Comparison of ENCODE assay signal across 11 mouse cellular contexts in the genomic region with DNA sequence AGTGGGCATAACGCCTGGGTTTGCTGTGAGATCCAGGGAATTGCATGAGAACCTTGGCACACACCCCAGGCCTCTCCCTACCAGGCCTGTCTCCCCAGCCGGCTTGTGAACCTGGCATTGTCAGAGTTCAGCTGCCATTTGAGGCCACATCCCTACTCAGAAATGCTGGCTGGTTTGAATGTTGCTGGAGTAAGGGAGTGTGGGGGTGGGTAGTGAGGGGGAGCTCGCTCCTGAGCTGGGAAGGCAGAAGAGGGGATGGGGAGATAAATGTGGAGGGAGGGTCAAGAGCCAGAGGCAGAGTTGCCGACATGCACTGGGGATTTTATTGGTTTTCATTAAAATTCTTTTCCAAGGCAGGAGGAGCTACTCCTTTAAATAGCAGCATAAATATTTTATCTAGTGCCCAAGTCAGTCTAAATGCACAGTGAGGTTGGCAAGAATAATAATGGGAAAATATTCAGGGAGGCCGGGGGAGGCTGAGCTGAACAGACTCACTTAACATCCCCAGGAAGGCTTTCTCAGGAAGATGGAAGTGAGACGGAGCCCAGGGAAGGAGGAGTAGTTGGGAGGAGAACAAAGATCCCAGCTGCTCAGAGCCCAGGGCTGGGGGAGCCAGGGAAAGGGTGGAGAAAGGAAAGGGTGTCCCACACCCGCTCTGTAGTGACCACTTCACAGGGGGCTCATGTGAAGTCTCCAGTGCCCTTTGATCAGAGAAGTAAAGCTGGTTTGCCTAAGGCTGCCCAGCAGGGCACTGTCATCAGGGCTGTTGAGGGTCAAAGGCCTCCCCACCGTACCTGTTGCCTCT. TPM values are rescaled to one million over a fixed set of nuclear protein-coding genes. Genes with fewer than 3 reads are reported as not detected.
A peak's percentile ranks its signal among the peaks of the same experiment; 100 is the strongest.
DNase-seq lines count a peak whose midpoint lies in the region; ATAC-seq lines count a peak whose summit lies in the region.
"Had no signal": no experiment of that assay in that cellular context is flagged by ENCODE, and none has a peak within 500 bp of the region (broad histone marks: within the 10 kb centered on the region; RNA-seq: fewer than 3 reads in every experiment).

No protein-coding gene starts in this region.

- H3K9ac ChIP-seq in heart, embryonic 13.5 days = no peak overlapping the region
- no peak overlapping the region for H3K9ac ChIP-seq in lung, embryonic 16.5 days (ENCODE audit: low read length)
- H3K9ac ChIP-seq in intestine, embryonic 16.5 days (ENCODE audit: low read depth, low read length) = no peak overlapping the region
- H3K9ac ChIP-seq in stomach, embryonic 14.5 days (replicated peaks; ENCODE audit: low read depth, low read length) = no peak overlapping the region

- no peak for DNase-seq in heart, adult 11 months
- DNase-seq in lung, adult 18-20 months = no peak
- no peak for DNase-seq in lung, postnatal 4 days

- peaks cover 70% of the 10 kb centered on the region for H3K27me3 ChIP-seq in heart, embryonic 13.5 days (replicated peaks)
- no peaks in the 10 kb centered on the region for H3K27me3 ChIP-seq in lung, embryonic 16.5 days (ENCODE audit: control insufficient read depth, insufficient read depth, low read depth, low read length)
- no peaks in the 10 kb centered on the region for H3K27me3 ChIP-seq in intestine, embryonic 16.5 days (replicated peaks; ENCODE audit: control insufficient read depth, insufficient read depth, low read length)
- no peaks in the 10 kb centered on the region for H3K27me3 ChIP-seq in stomach, embryonic 14.5 days (ENCODE audit: control insufficient read depth, insufficient read depth, low read length)

- H3K4me2 ChIP-seq in heart, embryonic 13.5 days = 0 out of 2 replicates have a peak overlapping the region, but pooled peaks have one; percentile 4
- H3K4me2 ChIP-seq in lung, embryonic 16.5 days (ENCODE audit: low read depth, low read length) = no peak overlapping the region
- H3K4me2 ChIP-seq in intestine, embryonic 16.5 days (ENCODE audit: low read depth, low read length) = no peak overlapping the region
- no peak overlapping the region for H3K4me2 ChIP-seq in stomach, embryonic 14.5 days (replicated peaks; ENCODE audit: low read depth, low read length)

- no peaks in the 10 kb centered on the region for H3K36me3 ChIP-seq in heart, embryonic 13.5 days
- H3K36me3 ChIP-seq in lung, embryonic 16.5 days (ENCODE audit: control insufficient read depth, insufficient read depth, low read length) = no peaks in the 10 kb centered on the region
- no peaks in the 10 kb centered on the region for H3K36me3 ChIP-seq in intestine, embryonic 16.5 days (ENCODE audit: control insufficient read depth, insufficient read depth, low read length)
- H3K36me3 ChIP-seq in stomach, embryonic 14.5 days (ENCODE audit: control insufficient read depth, insufficient read depth, low read length) = no peaks in the 10 kb centered on the region

- peak overlapping the region; percentile 74 for H3K27ac ChIP-seq in heart, embryonic 13.5 days (replicated peaks)
- H3K27ac ChIP-seq in lung, embryonic 16.5 days (ENCODE audit: low read length) = peak overlapping the region; percentile 37; the same call in 1 of the 2 replicates
- peak overlapping the region; percentile 37; the same call in 1 of the 2 replicates for H3K27ac ChIP-seq in intestine, embryonic 16.5 days (ENCODE audit: low read length)
- peak overlapping the region; percentile 87 for H3K27ac ChIP-seq in stomach, embryonic 14.5 days (ENCODE audit: low read length)

- ATAC-seq in heart, embryonic 13.5 days (ENCODE audit: extremely low read depth, insufficient number of reproducible peaks, low FRiP score, low TSS enrichment) = no peak
- no peak; the same call in 1 of the 2 replicates for ATAC-seq in lung, embryonic 16.5 days (ENCODE audit: low read depth)
- ATAC-seq in intestine, embryonic 16.5 days = no peak
- peak; percentile 21; the same call in 1 of the 2 replicates for ATAC-seq in stomach, embryonic 14.5 days (ENCODE audit: insufficient number of reproducible peaks, insufficient read depth, low FRiP score, low read depth)
- no peak for ATAC-seq in megakaryocyte-erythroid progenitor cell, adult 5-6 weeks (replicated peaks; ENCODE audit: low FRiP score, low TSS enrichment, poor library complexity, severe bottlenecking)

- no peak overlapping the region for H3K4me3 ChIP-seq in heart, embryonic 13.5 days
- H3K4me3 ChIP-seq in lung, embryonic 16.5 days (ENCODE audit: low read length) = no peak overlapping the region
- no peak overlapping the region for H3K4me3 ChIP-seq in intestine, embryonic 16.5 days (ENCODE audit: low read length)
- H3K4me3 ChIP-seq in stomach, embryonic 14.5 days (ENCODE audit: low read depth, low read length) = no peak overlapping the region
- H3K4me3 ChIP-seq: erythroblast, embryonic 14.5 days had no signal

- WGBS in heart, embryonic 13.5 days = 26% methylated on average over 8 of the region's 8 CpGs
- WGBS in lung, embryonic 16.5 days = 23% methylated on average over 8 of the region's 8 CpGs
- WGBS in intestine, embryonic 16.5 days = 30% methylated on average over 8 of the region's 8 CpGs
- 25% methylated on average over 8 of the region's 8 CpGs for WGBS in stomach, embryonic 14.5 days

- no peaks in the 10 kb centered on the region for H3K9me3 ChIP-seq in heart, embryonic 13.5 days
- no peaks in the 10 kb centered on the region for H3K9me3 ChIP-seq in lung, embryonic 16.5 days (ENCODE audit: control insufficient read depth, low read length)
- H3K9me3 ChIP-seq in intestine, embryonic 16.5 days (ENCODE audit: control insufficient read depth, low read length) = no peaks in the 10 kb centered on the region
- H3K9me3 ChIP-seq in stomach, embryonic 14.5 days (ENCODE audit: control insufficient read depth, low read depth, low read length) = no peaks in the 10 kb centered on the region

- peaks cover 10% of the 10 kb centered on the region for H3K4me1 ChIP-seq in heart, embryonic 13.5 days
- H3K4me1 ChIP-seq in lung, embryonic 16.5 days (replicated peaks; ENCODE audit: control insufficient read depth, insufficient read depth, low read length) = peaks cover 8% of the 10 kb centered on the region
- H3K4me1 ChIP-seq in intestine, embryonic 16.5 days (ENCODE audit: control insufficient read depth, insufficient read depth, low read length) = peaks cover 21% of the 10 kb centered on the region; the same call in 1 of the 2 replicates
- H3K4me1 ChIP-seq in stomach, embryonic 14.5 days (ENCODE audit: control insufficient read depth, insufficient read depth, low read length) = peaks cover 32% of the 10 kb centered on the region; the same call in 1 of the 2 replicates

RNA-seq across cellular contexts. Expression of gene Ttc22, which starts 11.3 kb away (rescaled TPM):
- 0.43 and 0.74 TPM in 2 replicates for polyA plus RNA-seq in heart, embryonic 13.5 days (2015; fragmentation: Nextera tagmentation; extraction: Ambion mirVana)
- 1.2 and 1.8 TPM in 2 replicates for polyA plus RNA-seq in lung, embryonic 16.5 days (2015; fragmentation: Nextera tagmentation; extraction: Ambion mirVana)
- polyA plus RNA-seq in intestine, embryonic 16.5 days (2015; fragmentation: Nextera tagmentation; extraction: Ambion mirVana) = 15.1 and 20.1 TPM in 2 replicates
- 2.7 and 3.7 TPM in 2 replicates for polyA plus RNA-seq in stomach, embryonic 14.5 days (2014; fragmentation: Nextera tagmentation; extraction: Ambion mirVana)
- not detected in 2 replicates for total RNA-seq in megakaryocyte-erythroid progenitor cell, adult 5-6 weeks (2014; fragmentation: Nextera tagmentation)
- not detected in 2 replicates for total RNA-seq in megakaryocyte-erythroid progenitor cell, adult 5-6 weeks (2017)
- total RNA-seq: megakaryocyte, adult 5-6 weeks had no signal
- polyA plus RNA-seq: erythroblast, embryonic 14.5 days had no signal

RNA-seq across cellular contexts. Expression of gene Lexm, which starts 16.4 kb away (rescaled TPM):
- 0.50 and 0.52 TPM in 2 replicates for polyA plus RNA-seq in heart, embryonic 13.5 days (2015; fragmentation: Nextera tagmentation; extraction: Ambion mirVana)
- polyA plus RNA-seq in lung, embryonic 16.5 days (2015; fragmentation: Nextera tagmentation; extraction: Ambion mirVana) = not detected in 2 replicates
- polyA plus RNA-seq in intestine, embryonic 16.5 days (2015; fragmentation: Nextera tagmentation; extraction: Ambion mirVana) = not detected in 2 replicates
- polyA plus RNA-seq in stomach, embryonic 14.5 days (2014; fragmentation: Nextera tagmentation; extraction: Ambion mirVana) = not detected in 2 replicates
- total RNA-seq in megakaryocyte-erythroid progenitor cell, adult 5-6 weeks (2014; fragmentation: Nextera tagmentation) = not detected in 2 replicates
- not detected in 2 replicates for total RNA-seq in megakaryocyte-erythroid progenitor cell, adult 5-6 weeks (2017)
- total RNA-seq: megakaryocyte, adult 5-6 weeks had no signal
- polyA plus RNA-seq: erythroblast, embryonic 14.5 days; large intestine, adult 2 months had no signal

RNA-seq across cellular contexts. Expression of gene Pars2, which starts 17.4 kb away (rescaled TPM):
- 10.4 and 13.0 TPM in 2 replicates for polyA plus RNA-seq in heart, embryonic 13.5 days (2015; fragmentation: Nextera tagmentation; extraction: Ambion mirVana)
- 12.2 and 13.2 TPM in 2 replicates for polyA plus RNA-seq in lung, embryonic 16.5 days (2015; fragmentation: Nextera tagmentation; extraction: Ambion mirVana)
- polyA plus RNA-seq in intestine, embryonic 16.5 days (2015; fragmentation: Nextera tagmentation; extraction: Ambion mirVana) = 15.9 TPM in 2 replicates
- 14.5 and 15.1 TPM in 2 replicates for polyA plus RNA-seq in stomach, embryonic 14.5 days (2014; fragmentation: Nextera tagmentation; extraction: Ambion mirVana)
- total RNA-seq in megakaryocyte-erythroid progenitor cell, adult 5-6 weeks (2014; fragmentation: Nextera tagmentation) = 6.9 and 9.0 TPM in 2 replicates
- total RNA-seq in megakaryocyte-erythroid progenitor cell, adult 5-6 weeks (2017) = 5.9 and 6.4 TPM in 2 replicates

RNA-seq across cellular contexts. Expression of gene Ttc4, which starts 45.3 kb away (rescaled TPM):
- polyA plus RNA-seq in heart, embryonic 13.5 days (2015; fragmentation: Nextera tagmentation; extraction: Ambion mirVana) = 51.2 and 63.5 TPM in 2 replicates
- 89.7 and 92.3 TPM in 2 replicates for polyA plus RNA-seq in lung, embryonic 16.5 days (2015; fragmentation: Nextera tagmentation; extraction: Ambion mirVana)
- polyA plus RNA-seq in intestine, embryonic 16.5 days (2015; fragmentation: Nextera tagmentation; extraction: Ambion mirVana) = 76.3 and 80.8 TPM in 2 replicates
- 79.5 and 80.4 TPM in 2 replicates for polyA plus RNA-seq in stomach, embryonic 14.5 days (2014; fragmentation: Nextera tagmentation; extraction: Ambion mirVana)
- total RNA-seq in megakaryocyte-erythroid progenitor cell, adult 5-6 weeks (2014; fragmentation: Nextera tagmentation) = 53.0 and 56.3 TPM in 2 replicates
- total RNA-seq in megakaryocyte-erythroid progenitor cell, adult 5-6 weeks (2017) = 34.8 and 47.4 TPM in 2 replicates

Comparison
In these comparisons a context has a peak if more than half of its experiments do, and no peak if none do; other contexts are left out.
1. H3K27ac ChIP-seq: peak in every context shown above with its lines; median percentile 87 in stomach, embryonic 14.5 days; 74 in heart, embryonic 13.5 days; 37 in lung, embryonic 16.5 days; 37 in intestine, embryonic 16.5 days.